Mouse (Mus musculus) cortical plate, adult 2 months (tissue): Measurements from ENCODE around the gene Scn8a. TPM values are rescaled to one million over a fixed set of nuclear protein-coding genes. Genes with fewer than 3 reads are reported as not detected.

ENCODE experiments used
- H3K27ac ChIP-seq: fragments of 200-500 bp; 2 replicates; pipeline ENCODE4 v1.5.1; 2012; ENCODE audit warnings: low read length, control low read depth, inconsistent platforms; ENCODE audit not compliant: insufficient read depth
- H3K4me1 ChIP-seq: fragments of 200-500 bp; 2 replicates; pipeline ENCODE4 v1.6.1; 2011; ENCODE audit warnings: low read length; ENCODE audit not compliant: control insufficient read depth, insufficient read depth
- H3K4me3 ChIP-seq: fragments of 200-500 bp; 2 replicates; pipeline ENCODE4 v1.5.1; 2011; ENCODE audit warnings: mild to moderate bottlenecking, low read length, control low read depth; ENCODE audit not compliant: insufficient read depth
- CTCF ChIP-seq: fragments of 200-500 bp; IDR thresholded peaks from 2 replicates; pipeline ENCODE4 v1.5.1; 2011; ENCODE audit warnings: mild to moderate bottlenecking, control low read depth, low read length; ENCODE audit not compliant: insufficient read depth; ENCODE audit errors: extremely low read depth
- POLR2A ChIP-seq: fragments of 200-500 bp; IDR thresholded peaks from 2 replicates; pipeline ENCODE4 v1.6.1; 2011; ENCODE audit warnings: mild to moderate bottlenecking, low read length, control low read depth; ENCODE audit not compliant: insufficient read depth; ENCODE audit errors: extremely low read depth
- polyA plus RNA-seq: library from polyadenylated mRNA; depleted of rRNA; stranded (reverse); fragments of >200 nt; gene quantifications from 2 replicates; pipeline ENCODE4 v1.2.3, GENCODE M21; 2012

The Scn8a gene
- polyA plus RNA-seq, 1 experiment: 111 TPM

DNA sequence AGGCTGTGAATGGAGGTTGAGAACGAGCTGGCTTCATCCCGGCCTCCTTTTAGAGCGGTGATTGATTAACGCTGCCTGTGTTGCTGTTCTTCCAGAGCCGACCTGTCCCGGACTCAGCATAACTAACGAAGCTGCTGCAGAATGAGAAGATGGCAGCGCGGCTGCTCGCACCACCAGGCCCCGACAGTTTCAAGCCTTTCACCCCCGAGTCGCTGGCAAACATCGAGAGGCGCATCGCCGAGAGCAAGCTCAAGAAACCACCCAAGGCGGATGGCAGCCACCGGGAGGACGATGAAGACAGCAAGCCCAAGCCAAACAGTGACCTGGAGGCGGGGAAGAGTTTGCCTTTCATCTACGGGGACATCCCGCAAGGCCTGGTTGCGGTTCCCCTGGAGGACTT is 66.5 kb downstream of the Scn8a start:
- TF ChIP-seq POLR2A: no peak
- TF ChIP-seq CTCF: no peak
- no peak overlapping the region for H3K4me3 ChIP-seq
- no peak overlapping the region for H3K27ac ChIP-seq
- H3K4me1 ChIP-seq: peaks cover 4% of the 10 kb centered on the region; the same call in 1 of the 2 replicates

DNA sequence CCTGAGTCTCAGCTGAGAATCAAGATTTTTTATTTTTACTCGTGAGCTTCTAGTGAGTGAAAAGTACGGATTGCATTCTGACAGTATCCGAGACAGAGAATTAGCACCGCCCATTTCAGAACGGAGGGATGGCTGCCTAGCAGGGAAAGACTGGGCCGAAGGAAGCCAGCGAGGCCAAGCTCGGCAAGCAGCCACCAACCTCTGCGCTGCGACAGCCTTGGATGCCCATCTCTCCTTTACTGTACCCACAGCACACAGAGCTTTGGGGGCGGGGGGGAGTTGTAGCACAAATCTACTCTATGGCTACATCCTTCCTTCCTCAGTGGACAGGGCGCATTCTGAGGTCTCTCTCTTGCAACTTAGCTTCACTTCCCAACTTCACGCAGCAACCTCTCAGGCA is 78.7 kb downstream of the Scn8a start:
- no peak overlapping the region for H3K27ac ChIP-seq

DNA sequence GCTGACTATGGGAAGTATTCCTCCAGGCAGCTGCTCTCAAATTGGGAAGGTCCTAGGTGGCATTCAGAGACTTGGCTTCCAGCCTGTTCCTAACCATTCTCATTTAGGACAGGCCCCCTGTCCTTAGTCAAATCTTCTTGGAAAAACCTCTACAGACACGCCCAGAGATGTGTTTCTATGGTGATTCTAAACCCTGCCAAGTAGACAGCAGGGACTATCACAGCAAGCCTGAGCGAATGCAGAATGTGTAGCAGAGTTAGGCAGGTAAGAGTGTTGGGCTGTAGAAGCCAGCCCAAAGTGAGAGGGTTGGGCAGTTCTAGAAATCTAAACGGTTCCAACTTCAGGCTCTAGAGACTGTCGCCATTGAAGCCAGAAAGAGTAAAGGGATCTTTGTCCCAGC is 79.5 kb downstream of the Scn8a start:
- H3K27ac ChIP-seq: no peak overlapping the region
- no peak overlapping the region for H3K4me3 ChIP-seq
- peaks cover 2% of the 10 kb centered on the region; the same call in 1 of the 2 replicates for H3K4me1 ChIP-seq
- no peak for TF ChIP-seq CTCF

More for the DNA sequence above, 78.7 kb downstream of the Scn8a start:
- TF ChIP-seq POLR2A (no peak), CTCF (no peak)
- H3K4me1 ChIP-seq: no peaks in the 10 kb centered on the region; the same call in 1 of the 2 replicates
- H3K4me3 ChIP-seq: no peak overlapping the region

DNA sequence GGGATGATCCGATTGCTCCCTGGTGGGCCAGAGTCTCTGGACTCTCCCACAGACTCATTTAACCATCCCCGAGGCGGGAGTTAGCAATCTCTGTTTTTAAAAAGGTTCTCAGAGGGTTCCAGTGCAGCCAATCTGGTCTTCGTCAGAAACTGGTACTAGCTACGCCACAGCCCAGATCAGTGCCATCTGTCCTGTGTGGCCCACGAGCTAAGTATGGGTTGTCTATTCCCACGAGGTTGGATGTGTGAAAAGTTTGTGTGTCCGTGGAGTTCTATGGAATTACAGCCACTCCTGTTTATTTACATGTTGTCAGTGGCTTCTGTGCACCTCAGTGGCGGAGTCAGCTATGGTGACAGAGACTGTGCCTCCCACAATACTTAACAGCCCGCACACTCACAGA is 81.8 kb downstream of the Scn8a start:
- Histone ChIP-seq H3K27ac (no peak overlapping the region), H3K4me3 (no peak overlapping the region), H3K4me1 (peaks cover 2% of the 10 kb centered on the region; the same call in 1 of the 2 replicates)
- no peak for TF ChIP-seq POLR2A
- no peak for TF ChIP-seq CTCF

DNA sequence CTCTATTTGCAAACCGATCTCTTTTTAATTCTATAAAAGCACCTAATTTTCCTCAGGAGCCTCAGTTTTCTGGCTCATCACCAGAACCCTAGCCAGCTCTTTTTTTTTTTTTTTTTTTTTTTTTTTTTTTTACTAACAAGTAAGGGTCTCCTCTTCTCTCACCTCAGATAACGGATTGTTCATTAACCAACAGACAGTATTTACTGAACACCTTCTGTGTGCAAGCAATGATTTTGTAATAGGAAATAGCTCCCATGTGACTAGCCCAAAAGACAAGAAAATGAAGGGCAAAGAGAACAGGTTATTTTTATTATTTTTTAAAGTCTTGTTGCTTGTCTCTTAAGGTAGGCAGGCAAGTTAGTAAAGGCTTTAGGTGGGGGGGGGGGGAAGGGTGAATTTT is 82.6 kb downstream of the Scn8a start:
- H3K27ac ChIP-seq: no peak overlapping the region
- H3K4me3 ChIP-seq: no peak overlapping the region
- peaks cover 2% of the 10 kb centered on the region; the same call in 1 of the 2 replicates for H3K4me1 ChIP-seq
- TF ChIP-seq POLR2A: no peak
- TF ChIP-seq CTCF: no peak

DNA sequence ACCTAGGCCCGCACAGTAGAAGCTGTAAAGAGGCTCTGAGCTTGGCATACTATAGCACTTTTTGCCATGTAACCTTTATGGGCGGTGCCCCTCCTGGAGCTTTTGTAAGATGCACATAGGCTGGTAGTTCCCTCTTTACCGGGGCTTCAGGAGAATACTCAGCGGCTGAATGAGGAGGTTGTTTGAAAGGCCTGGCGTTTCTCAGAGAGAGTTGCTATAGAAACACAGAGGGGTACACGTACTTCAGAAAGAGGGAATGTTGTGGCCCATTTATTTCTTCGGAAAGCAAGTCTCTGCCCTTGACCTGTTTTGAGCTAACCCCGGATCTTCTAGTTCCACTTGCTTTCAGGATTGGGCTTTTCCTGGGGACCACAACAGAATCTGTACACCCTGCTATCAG is 83.2 kb downstream of the Scn8a start:
- H3K4me1 ChIP-seq: peaks cover 3% of the 10 kb centered on the region
- no peak overlapping the region for H3K27ac ChIP-seq

DNA sequence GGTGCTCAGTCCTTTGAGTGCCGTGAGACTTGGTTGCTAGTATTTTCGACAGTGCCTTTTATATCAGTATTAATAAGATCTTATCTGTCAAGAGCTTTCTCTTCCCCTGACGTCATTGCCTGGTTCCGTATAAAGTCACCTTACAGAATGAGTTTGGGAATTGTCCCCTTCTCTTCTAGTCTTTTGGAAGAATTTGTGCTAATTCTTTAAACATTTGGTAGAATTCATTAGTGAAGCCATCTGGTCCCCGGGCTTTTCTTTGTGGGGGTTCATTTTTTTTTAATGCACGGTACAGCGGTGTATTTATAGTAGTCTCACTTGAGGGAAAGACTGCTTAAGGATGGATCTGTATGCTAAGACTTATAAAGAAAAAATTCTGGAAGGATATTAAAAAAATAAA is 84.3 kb downstream of the Scn8a start:
- Histone ChIP-seq H3K27ac (no peak overlapping the region), H3K4me1 (peaks cover 3% of the 10 kb centered on the region), H3K4me3 (no peak overlapping the region)
- no peak for TF ChIP-seq POLR2A
- TF ChIP-seq CTCF: no peak

More for the DNA sequence above, 83.2 kb downstream of the Scn8a start:
- no peak for TF ChIP-seq POLR2A
- TF ChIP-seq CTCF: no peak
- H3K4me3 ChIP-seq: no peak overlapping the region

DNA sequence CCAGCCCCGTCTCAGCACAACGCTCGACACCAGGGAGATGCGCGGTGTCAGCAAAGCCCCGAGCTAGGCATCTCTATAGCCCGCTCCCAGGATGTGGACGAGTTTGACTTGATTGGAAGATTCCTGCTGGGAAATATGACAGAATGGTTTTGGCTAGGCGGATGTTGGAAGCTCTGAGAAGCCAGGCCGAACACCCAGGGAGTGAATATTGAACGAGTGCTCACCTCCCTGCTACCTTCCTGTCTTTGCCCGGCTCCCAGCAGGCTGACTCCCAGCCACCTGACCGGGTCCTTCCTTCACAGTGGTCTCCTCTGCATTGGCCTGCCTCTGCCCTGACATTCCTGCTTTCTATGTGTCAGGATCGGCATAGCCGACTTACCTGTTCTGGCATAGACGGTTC is 85.1 kb downstream of the Scn8a start:
- TF ChIP-seq CTCF: no peak
- no peak for TF ChIP-seq POLR2A
- Histone ChIP-seq H3K27ac (no peak overlapping the region), H3K4me1 (peaks cover 3% of the 10 kb centered on the region), H3K4me3 (no peak overlapping the region)

DNA sequence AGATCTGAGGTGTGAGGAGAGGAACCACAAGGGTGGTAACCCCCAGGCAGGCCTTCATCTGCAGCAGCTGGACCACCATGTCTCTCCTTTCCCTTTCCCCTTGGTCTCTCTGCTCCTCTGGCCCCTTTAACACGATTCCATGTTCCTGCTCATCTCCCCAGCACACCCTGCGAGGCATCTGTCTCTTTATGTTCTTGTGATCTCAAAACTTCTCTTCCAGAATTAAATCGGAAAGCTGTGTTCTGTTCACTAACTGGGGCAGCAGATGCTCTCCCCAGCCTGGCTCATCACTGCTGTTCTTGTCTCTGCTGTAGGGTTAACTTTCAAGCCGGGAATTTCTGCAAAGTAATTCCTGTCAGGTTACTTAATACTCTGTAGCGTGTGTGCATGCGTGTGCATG is 91.3 kb downstream of the Scn8a start:
- TF ChIP-seq CTCF (no peak), POLR2A (no peak)
- Histone ChIP-seq H3K27ac (peak overlapping the region; percentile 84), H3K4me3 (no peak overlapping the region), H3K4me1 (peaks cover 9% of the 10 kb centered on the region)

DNA sequence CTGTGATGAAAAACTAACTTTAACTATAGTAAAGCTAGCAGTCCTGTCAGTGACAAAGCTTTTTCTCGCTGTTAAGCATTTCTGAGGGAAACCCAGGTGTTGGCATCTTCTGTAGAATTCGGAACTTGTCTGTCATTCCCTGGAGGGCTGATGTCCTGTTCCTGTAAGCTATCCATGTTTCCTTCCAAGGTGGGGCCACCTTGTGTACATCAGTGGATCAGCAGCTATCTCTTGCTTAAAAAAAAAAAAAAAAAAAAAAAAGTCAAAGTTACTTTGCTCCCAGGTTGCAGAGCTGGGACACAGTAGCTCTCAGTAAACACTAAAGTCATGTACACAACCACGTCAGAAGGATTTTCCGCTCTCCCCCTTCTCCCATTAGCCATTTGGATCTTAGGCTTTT is 91.9 kb downstream of the Scn8a start:
- H3K4me3 ChIP-seq: no peak overlapping the region
- no peak overlapping the region for H3K27ac ChIP-seq
- 0 out of 2 replicates have a peak, but pooled peaks have one; percentile 23 for TF ChIP-seq CTCF
- no peak for TF ChIP-seq POLR2A
- H3K4me1 ChIP-seq: peaks cover 9% of the 10 kb centered on the region
